Mouse (Mus musculus) left cerebral cortex, postnatal 36 days (tissue): ENCODE measurements around the gene Magee2. TPM values are rescaled to one million over a fixed set of nuclear protein-coding genes. Genes with fewer than 3 reads are reported as not detected.
"Not testable (repeated sequence)": the region's sequence is repeated elsewhere in the genome, so short reads cannot be mapped to it uniquely, and the experiment has no call there.

Source experiments
- DNase-seq, 2 experiments: peaks; one replicate each; pipeline ENCODE4 v3.0.0; 2021 to 2022; ENCODE audit warnings: low spot score in 2 of 2, mixed read lengths in 1 of 2
- intact Hi-C: fragments of 180-260 bp; cut with DNase I; formaldehyde crosslinking; loops from one replicate; pipeline ENCODE4 v1.15.1; 2025
- total RNA-seq, 2 experiments: library from RNA; stranded (reverse); gene quantifications; 2 replicates each; pipeline ENCODE4 v1.2.3; 2021

Gene Magee2
- 1 to 10 TPM; 6.4 to 6.7 TPM for total RNA-seq

DNA sequence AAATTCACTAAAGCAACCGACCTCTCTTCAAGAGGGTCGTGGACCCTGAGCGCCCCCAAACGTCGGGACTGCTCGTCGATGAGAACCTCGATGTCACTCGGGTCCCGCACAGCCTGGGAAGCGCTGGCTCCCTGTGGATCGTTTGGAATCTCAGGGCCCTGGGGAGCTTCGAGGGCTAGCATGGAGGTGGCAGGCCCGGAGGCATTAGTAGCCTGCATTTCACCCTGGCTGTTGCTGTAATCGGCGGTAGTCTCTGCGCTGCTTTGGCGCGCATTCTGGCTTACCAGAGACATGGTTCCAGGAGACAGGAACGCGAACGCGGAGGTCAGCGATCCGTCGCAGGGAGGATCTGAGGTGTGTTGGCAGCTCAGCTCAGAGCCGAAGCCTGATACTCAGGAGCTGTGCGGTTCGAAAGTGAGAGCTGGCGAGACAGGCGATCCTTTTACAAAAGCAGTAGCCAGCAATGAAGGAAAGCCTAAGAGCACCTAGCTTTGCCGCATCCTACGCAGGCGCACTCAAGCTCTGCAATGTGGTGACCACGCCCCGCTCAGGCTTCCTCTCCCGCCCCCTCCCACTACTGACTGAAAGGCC, at the start of gene Magee2:
Magee2 (minus strand) TSS at position 517 of the 591 bp plus-strand sequence.
- DNase-seq = peak; percentile 21 to 33
- intact Hi-C loops = no loop called here

DNA sequence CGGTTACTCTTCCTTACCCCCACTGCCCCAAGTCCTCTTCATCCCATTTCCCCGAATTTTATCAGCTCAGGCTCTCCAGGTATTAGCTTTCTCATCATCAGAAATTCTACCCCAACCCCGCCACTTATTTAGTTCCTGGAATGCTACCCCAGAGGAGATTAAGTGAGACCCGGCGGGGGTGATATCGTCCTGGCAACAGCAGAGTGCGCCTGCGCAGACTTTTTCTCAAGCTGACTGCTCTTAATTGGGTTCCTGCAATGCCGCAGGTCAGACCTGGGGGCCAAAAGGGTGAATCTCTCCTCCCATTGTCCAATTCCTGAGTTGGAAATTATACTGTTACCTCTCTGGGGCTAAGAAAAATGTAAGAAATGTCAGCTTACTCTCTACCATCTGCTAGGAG, 3.5 kb downstream of the Magee2 start:
- intact Hi-C loops = no loop called here

DNA sequence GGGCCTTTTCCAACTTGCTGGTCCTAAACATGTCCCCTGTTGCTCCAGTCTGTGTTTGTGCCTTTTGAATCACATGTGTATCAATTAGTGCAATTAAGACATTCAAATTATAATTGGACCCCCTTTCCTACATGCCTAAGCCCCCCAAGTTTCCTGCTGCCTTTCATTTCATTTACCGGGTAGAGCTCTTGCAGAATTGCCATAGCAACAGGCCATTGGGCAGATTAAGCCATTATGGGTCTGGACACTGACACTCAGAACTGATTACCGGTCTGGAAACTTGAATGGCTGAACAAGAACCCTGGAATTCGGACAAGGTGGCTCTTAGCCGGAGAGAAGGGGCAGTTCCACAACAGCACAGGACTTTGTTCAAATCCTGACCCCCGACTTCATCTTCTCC, 39.5 kb downstream of the Magee2 start:
- DNase-seq, intact Hi-C loops: not testable (repeated sequence)

More for the DNA sequence above, 3.5 kb downstream of the Magee2 start:
- DNase-seq = no peak

DNA sequence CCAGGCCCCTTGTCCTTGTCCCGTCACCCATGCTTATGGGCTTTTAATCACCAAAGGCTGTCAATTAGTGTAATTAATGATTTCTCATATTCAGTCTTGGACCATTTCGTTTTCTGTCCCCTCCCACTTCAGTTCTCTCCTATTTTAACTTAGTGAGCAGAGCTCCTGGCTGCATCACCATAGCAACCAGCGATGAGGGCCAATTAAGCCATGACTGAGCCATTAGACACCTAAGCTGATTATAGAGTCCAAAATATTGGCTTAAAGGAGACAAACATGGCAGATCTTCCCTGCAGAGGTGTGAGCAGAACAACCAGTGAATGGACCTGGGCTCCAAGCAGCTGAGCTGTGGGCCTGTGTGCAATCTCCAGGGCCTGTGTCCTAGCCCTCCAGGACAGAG, 40.1 kb downstream of the Magee2 start:
- DNase-seq, intact Hi-C loops: not testable (repeated sequence)

DNA sequence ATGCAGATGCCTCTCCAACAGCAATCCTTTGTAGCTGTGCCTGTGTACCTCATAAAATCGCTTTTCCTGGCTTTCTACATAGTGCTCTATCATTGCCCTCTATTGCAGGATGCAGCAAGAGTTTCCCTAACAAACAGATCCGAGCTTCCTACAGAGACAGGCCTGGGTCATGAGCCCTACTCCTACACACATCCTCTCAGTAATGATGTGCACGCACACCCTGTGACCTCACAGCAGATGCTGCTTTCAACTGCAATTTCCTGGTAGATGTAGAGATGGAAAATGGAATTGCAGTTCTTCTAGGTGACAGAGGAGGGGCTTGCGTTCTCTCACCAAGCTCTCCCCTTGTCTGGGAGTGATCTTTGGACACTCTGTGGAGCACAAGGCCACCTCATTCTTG, 43.4 kb downstream of the Magee2 start:
- DNase-seq, intact Hi-C loops: not testable (repeated sequence)

Other genes with a start within 250 kb of the Magee2 start
- 1 to 10 TPM; 6.2 to 7.5 TPM for gene Zdhhc15, start 186.2 kb downstream of the Magee2 start, total RNA-seq
- gene Pbdc1, start 222.5 kb upstream of the Magee2 start, total RNA-seq = 10 to 100 TPM; 18.5 to 19.0 TPM